Mouse (Mus musculus) monocyte, adult 5-6 weeks (primary cell): ENCODE results near the gene 4930452B06Rik. TPM values are rescaled to one million over a fixed set of nuclear protein-coding genes. Genes with fewer than 3 reads are reported as not detected.

ENCODE experiments used
- ATAC-seq: fragments of 153-309, 156-312 bp; replicated peaks from 2 replicates; pipeline ENCODE4 v1.8.0; 2017; ENCODE audit warnings: mild to moderate bottlenecking; ENCODE audit not compliant: low TSS enrichment, insufficient number of reproducible peaks, severe bottlenecking, poor library complexity, low FRiP score
- total RNA-seq: library from RNA; stranded (forward); fragments of 200-1000, 200-491, 200-594 nt; gene quantifications from 3 replicates; pipeline ENCODE4 v1.2.3, GENCODE M21; 2017

The 4930452B06Rik gene
- total RNA-seq, 1 experiment from 2014 or later: not detected

- ATAC-seq: no peak
Observed at GRCm38 (mm10) chr14:8398507-8398906, 267.5 kb downstream of the 4930452B06Rik start.

- no peak for ATAC-seq
Observed at GRCm38 (mm10) chr14:8395690-8396287, 270.3 kb downstream of the 4930452B06Rik start.

GRCm38 (mm10) chr14:8392181-8392825 is 273.7 kb downstream of the 4930452B06Rik start:
- no peak for ATAC-seq
